ENCODE assay signal across 23 mouse cellular contexts in genomic region chr19:10061624-10062023, GRCm38 (mm10). TPM values are rescaled to one million over a fixed set of nuclear protein-coding genes. Genes with fewer than 3 reads are reported as not detected.
DNase-seq lines count a peak whose midpoint lies in the region; ATAC-seq and TF ChIP-seq lines count a peak whose summit lies in the region.
"Had no signal": no experiment of that assay in that cellular context is flagged by ENCODE, and none has a peak within 500 bp of the region (broad histone marks: within the 10 kb centered on the region; RNA-seq: fewer than 3 reads in every experiment).

No protein-coding gene starts in this region.

- no peaks in the 10 kb centered on the region for H3K9me3 ChIP-seq in forebrain, embryonic 13.5 days (replicated peaks)
- H3K9me3 ChIP-seq in forebrain, postnatal 0 days (ENCODE audit: low read length) = no peaks in the 10 kb centered on the region
- H3K9me3 ChIP-seq in megakaryocyte, embryonic 14.5 days = no peaks in the 10 kb centered on the region
- no peaks in the 10 kb centered on the region for H3K9me3 ChIP-seq in liver, embryonic 15.5 days (replicated peaks)
- H3K9me3 ChIP-seq: embryonic facial prominence, embryonic 10.5 days; forebrain, embryonic 15.5 days; G1E; heart, embryonic 12.5 days; hindbrain, embryonic 12.5 days; limb, embryonic 15.5 days; stomach, embryonic 15.5 days had no signal

- DNase-seq in forebrain, postnatal 0 days = no peak
- no peak for DNase-seq in heart, adult 9 months (ENCODE audit: low spot score in 2 of 2)
- DNase-seq: adrenal gland, postnatal 36 days; cerebellum, adult 18-20 months; gastrocnemius, postnatal 25 days; heart, postnatal 14 days; kidney, adult 11 months; layer of hippocampus, postnatal 36 days; right cerebral cortex, postnatal 25 days; thymus, adult 18-20 months had no signal

- H3K36me3 ChIP-seq in forebrain, embryonic 13.5 days (ENCODE audit: poor library complexity, severe bottlenecking) = peaks cover 70% of the 10 kb centered on the region
- peaks cover 77% of the 10 kb centered on the region for H3K36me3 ChIP-seq in forebrain, postnatal 0 days (ENCODE audit: insufficient read depth)
- H3K36me3 ChIP-seq in megakaryocyte, embryonic 14.5 days (replicated peaks; ENCODE audit: low read length) = peaks cover 94% of the 10 kb centered on the region
- H3K36me3 ChIP-seq in liver, embryonic 15.5 days (replicated peaks) = peaks cover 37% of the 10 kb centered on the region
- peaks cover 13% of the 10 kb centered on the region for H3K36me3 ChIP-seq in small intestine, adult 2 months (ENCODE audit: control insufficient read depth, insufficient read depth, low read length)

- H3K27ac ChIP-seq in forebrain, embryonic 13.5 days = peak overlapping the region; percentile 57; the same call in 1 of the 2 replicates
- H3K27ac ChIP-seq in forebrain, postnatal 0 days (ENCODE audit: low read depth, low read length) = no peak overlapping the region
- peak overlapping the region; percentile 84 for H3K27ac ChIP-seq in liver, embryonic 15.5 days (replicated peaks)
- H3K27ac ChIP-seq in small intestine, adult 2 months (ENCODE audit: insufficient read depth, low read depth, low read length) = 0 out of 2 replicates have a peak overlapping the region, but pooled peaks have one; percentile 78
- H3K27ac ChIP-seq: embryonic facial prominence, embryonic 10.5 days; limb, embryonic 15.5 days had no signal

- H3K4me3 ChIP-seq in forebrain, embryonic 13.5 days = no peak overlapping the region
- no peak overlapping the region for H3K4me3 ChIP-seq in forebrain, postnatal 0 days (ENCODE audit: low read depth, low read length)
- peak overlapping the region; percentile 11 for H3K4me3 ChIP-seq in megakaryocyte, embryonic 14.5 days (replicated peaks)
- H3K4me3 ChIP-seq in liver, embryonic 15.5 days (replicated peaks) = no peak overlapping the region
- no peak overlapping the region for H3K4me3 ChIP-seq in small intestine, adult 2 months (ENCODE audit: low read depth, low read length)
- H3K4me3 ChIP-seq: embryonic facial prominence, embryonic 10.5 days; forebrain, embryonic 15.5 days; heart, embryonic 12.5 days; hindbrain, embryonic 12.5 days; limb, embryonic 15.5 days; stomach, embryonic 15.5 days had no signal

- TF ChIP-seq POLR2A in small intestine, adult 2 months (IDR thresholded peaks at IDR 0.05; ENCODE audit: low read depth, low read length) = no peak

- no peak overlapping the region for H3K9ac ChIP-seq in forebrain, embryonic 13.5 days
- no peak overlapping the region for H3K9ac ChIP-seq in forebrain, postnatal 0 days
- H3K9ac ChIP-seq in liver, embryonic 15.5 days = no peak overlapping the region
- H3K9ac ChIP-seq: forebrain, embryonic 15.5 days; heart, embryonic 12.5 days; hindbrain, embryonic 12.5 days; limb, embryonic 15.5 days; stomach, embryonic 15.5 days had no signal

- no peak for ATAC-seq in forebrain, embryonic 13.5 days
- no peak for ATAC-seq in forebrain, postnatal 0 days
- ATAC-seq in megakaryocyte, adult 5-6 weeks (ENCODE audit: poor library complexity, severe bottlenecking) = no peak
- ATAC-seq in liver, embryonic 15.5 days (ENCODE audit: insufficient read depth) = no peak
- no peak for ATAC-seq in erythroid progenitor cell, adult 5-6 weeks (replicated peaks; ENCODE audit: low FRiP score, poor library complexity, severe bottlenecking)
- ATAC-seq: forebrain, embryonic 15.5 days had no signal

- no peak overlapping the region for H3K4me2 ChIP-seq in forebrain, embryonic 13.5 days
- H3K4me2 ChIP-seq in forebrain, postnatal 0 days (ENCODE audit: low read depth) = no peak overlapping the region
- H3K4me2 ChIP-seq in liver, embryonic 15.5 days = no peak overlapping the region
- H3K4me2 ChIP-seq: forebrain, embryonic 15.5 days; heart, embryonic 12.5 days; hindbrain, embryonic 12.5 days; limb, embryonic 15.5 days; stomach, embryonic 15.5 days had no signal

- no peak for TF ChIP-seq CTCF in forebrain, postnatal 0 days (IDR thresholded peaks at IDR 0.05; ENCODE audit: low read depth)
- no peak for TF ChIP-seq CTCF in small intestine, adult 2 months (IDR thresholded peaks at IDR 0.05; ENCODE audit: extremely low read depth, insufficient read length, insufficient replicate concordance, low read depth, low read length)

- H3K27me3 ChIP-seq in forebrain, embryonic 13.5 days = no peaks in the 10 kb centered on the region
- H3K27me3 ChIP-seq in forebrain, postnatal 0 days (ENCODE audit: insufficient read depth, low read length) = no peaks in the 10 kb centered on the region
- no peaks in the 10 kb centered on the region for H3K27me3 ChIP-seq in megakaryocyte, embryonic 14.5 days (replicated peaks)
- H3K27me3 ChIP-seq in liver, embryonic 15.5 days = no peaks in the 10 kb centered on the region
- H3K27me3 ChIP-seq in small intestine, adult 2 months (ENCODE audit: control insufficient read depth, insufficient read depth, low read length) = no peaks in the 10 kb centered on the region
- H3K27me3 ChIP-seq: forebrain, embryonic 15.5 days; heart, embryonic 12.5 days; hindbrain, embryonic 12.5 days; limb, embryonic 15.5 days; stomach, embryonic 15.5 days had no signal

- 98% methylated on average over 2 of the region's 2 CpGs for WGBS in forebrain, embryonic 13.5 days
- WGBS in forebrain, postnatal 0 days = 95% methylated on average over 2 of the region's 2 CpGs
- 64% methylated on average over 2 of the region's 2 CpGs for WGBS in liver, embryonic 15.5 days (ENCODE audit: insufficient replicate concordance)
- 84% methylated on average over 2 of the region's 2 CpGs for WGBS in small intestine, adult 2 months

- H3K4me1 ChIP-seq in forebrain, embryonic 13.5 days = 0 out of 2 replicates have a peak, but pooled peaks cover 16% of the 10 kb centered on the region
- H3K4me1 ChIP-seq in forebrain, postnatal 0 days (ENCODE audit: insufficient read depth) = no peaks in the 10 kb centered on the region
- peaks cover 100% of the 10 kb centered on the region for H3K4me1 ChIP-seq in megakaryocyte, embryonic 14.5 days
- peaks cover 70% of the 10 kb centered on the region for H3K4me1 ChIP-seq in liver, embryonic 15.5 days (replicated peaks)
- peaks cover 48% of the 10 kb centered on the region for H3K4me1 ChIP-seq in small intestine, adult 2 months (ENCODE audit: control insufficient read depth, insufficient read depth, insufficient read length, low read length)

RNA-seq across cellular contexts. Expression of gene Fads3, which starts 20.3 kb away (rescaled TPM):
- polyA plus RNA-seq in forebrain, embryonic 13.5 days (2015; fragmentation: Nextera tagmentation; extraction: Ambion mirVana) = 5.8 TPM in 2 replicates
- total RNA-seq in forebrain, postnatal 0 days (2014; rRNA removed) = 45.5 and 45.6 TPM in 2 replicates
- 25.0 and 29.4 TPM in 2 replicates for polyA plus RNA-seq in forebrain, postnatal 0 days (2015; fragmentation: Nextera tagmentation; extraction: Ambion mirVana)
- polyA plus RNA-seq in megakaryocyte, embryonic 14.5 days (2012; ENCODE audit: insufficient read depth, low replicate concordance) = 3.6 and 19.1 TPM in 2 replicates
- 0.76 and 0.91 TPM in 2 replicates for total RNA-seq in megakaryocyte, adult 5-6 weeks (2015)
- total RNA-seq in megakaryocyte, adult 5-6 weeks (2017) = 1.8 and 1.9 TPM in 2 replicates
- 7.6 and 8.9 TPM in 2 replicates for polyA plus RNA-seq in liver, embryonic 15.5 days (2015; fragmentation: Nextera tagmentation; extraction: Ambion mirVana)
- 7.6 and 18.9 TPM in 2 replicates for polyA plus RNA-seq in small intestine, adult 2 months (2012; rRNA removed)
- total RNA-seq in erythroid progenitor cell, adult 5-6 weeks (2015; ENCODE audit: low replicate concordance) = 15.5 and 16.3 TPM in 2 replicates
- total RNA-seq in erythroid progenitor cell, adult 5-6 weeks (2017; ENCODE audit: low replicate concordance) = 9.4 and 12.6 TPM in 2 replicates

RNA-seq across cellular contexts. Expression of gene Fads2, which starts 39.9 kb away (rescaled TPM):
- polyA plus RNA-seq in forebrain, embryonic 13.5 days (2015; fragmentation: Nextera tagmentation; extraction: Ambion mirVana) = 134 and 154 TPM in 2 replicates
- 218 and 248 TPM in 2 replicates for total RNA-seq in forebrain, postnatal 0 days (2014; rRNA removed)
- 183 and 249 TPM in 2 replicates for polyA plus RNA-seq in forebrain, postnatal 0 days (2015; fragmentation: Nextera tagmentation; extraction: Ambion mirVana)
- 111 and 271 TPM in 2 replicates for polyA plus RNA-seq in megakaryocyte, embryonic 14.5 days (2012; ENCODE audit: insufficient read depth, low replicate concordance)
- total RNA-seq in megakaryocyte, adult 5-6 weeks (2015) = 3.0 and 7.6 TPM in 2 replicates
- total RNA-seq in megakaryocyte, adult 5-6 weeks (2017) = 3.1 and 4.3 TPM in 2 replicates
- polyA plus RNA-seq in liver, embryonic 15.5 days (2015; fragmentation: Nextera tagmentation; extraction: Ambion mirVana) = 89.7 and 102 TPM in 2 replicates
- 29.6 and 44.9 TPM in 2 replicates for polyA plus RNA-seq in small intestine, adult 2 months (2012; rRNA removed)
- total RNA-seq in erythroid progenitor cell, adult 5-6 weeks (2015; ENCODE audit: low replicate concordance) = 3.6 and 5.4 TPM in 2 replicates
- 2.2 and 5.1 TPM in 2 replicates for total RNA-seq in erythroid progenitor cell, adult 5-6 weeks (2017; ENCODE audit: low replicate concordance)
